Mouse (Mus musculus) CD4-positive, CD25-positive, alpha-beta regulatory T cell, adult 2 months (primary cell): ENCODE measurements around the gene Abca2.
A peak's percentile ranks its signal among the peaks of the same experiment; 100 is the strongest.

Experiments
- DNase-seq: peaks from one replicate; pipeline ENCODE4 v3.0.0-alpha.2; 2012; ENCODE audit warnings: low read depth, low spot score

The Abca2 gene

GRCm38 (mm10) chr2:25428442-25429236 lies at the start of gene Abca2:
TSS of gene Abca2 (plus strand) at chr2:25428703.
- DNase-seq, result peak; percentile 96

DNA sequence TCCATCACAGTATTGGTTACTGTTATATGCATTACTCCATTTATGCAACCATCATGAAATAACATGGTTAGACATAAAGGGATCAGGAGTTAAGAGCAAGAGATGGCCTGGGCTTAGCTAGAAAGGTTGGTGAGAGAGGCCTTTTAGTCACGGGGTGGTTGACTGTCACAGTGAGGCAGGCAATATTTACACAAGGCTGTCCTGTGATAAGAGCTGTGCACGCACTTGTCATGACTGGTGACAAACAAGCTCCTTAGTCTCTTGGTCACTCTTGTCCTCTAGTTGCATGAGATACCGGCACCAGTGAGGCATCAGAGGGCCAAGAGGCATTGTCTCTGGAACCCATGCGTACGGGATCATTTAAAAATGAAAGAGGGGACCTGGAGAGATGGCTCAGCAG lies 44.0 kb upstream of the Abca2 start:
- no peak for DNase-seq

GRCm38 (mm10) chr2:25391266-25391665 lies 37.2 kb upstream of the Abca2 start:
- no peak for DNase-seq

- no peak for DNase-seq
Measured at GRCm38 (mm10) chr2:25394281-25395221, 34.0 kb upstream of the Abca2 start.

- peak; percentile 35 for DNase-seq
Measured at GRCm38 (mm10) chr2:25395721-25396596, 32.5 kb upstream of the Abca2 start, which contains the start of gene Entpd2. TSS of gene Entpd2 (plus strand) at chr2:25395874.

DNA sequence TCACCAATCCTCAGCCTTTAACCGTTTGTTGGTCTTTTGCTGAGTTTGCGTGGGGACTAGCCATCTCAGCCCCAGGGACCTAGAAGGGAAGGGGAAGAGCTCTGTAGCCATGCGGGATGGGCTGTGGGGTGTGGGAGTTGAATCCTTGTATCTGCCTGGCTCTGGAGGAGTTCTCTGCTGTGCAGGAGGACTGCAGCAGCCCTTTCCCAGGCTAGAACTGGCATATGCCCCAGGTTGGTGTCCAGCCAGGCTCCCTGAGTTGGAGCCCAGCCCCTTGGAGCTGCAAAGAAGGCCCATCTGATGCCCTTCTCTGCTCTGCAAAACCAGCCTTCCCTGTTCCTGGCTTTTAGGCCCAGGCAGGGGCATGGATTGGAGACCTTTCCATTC lies 31.9 kb upstream of the Abca2 start:
- DNase-seq, result no peak

- no peak for DNase-seq
Measured at GRCm38 (mm10) chr2:25397010-25397409, 31.5 kb upstream of the Abca2 start.

DNA sequence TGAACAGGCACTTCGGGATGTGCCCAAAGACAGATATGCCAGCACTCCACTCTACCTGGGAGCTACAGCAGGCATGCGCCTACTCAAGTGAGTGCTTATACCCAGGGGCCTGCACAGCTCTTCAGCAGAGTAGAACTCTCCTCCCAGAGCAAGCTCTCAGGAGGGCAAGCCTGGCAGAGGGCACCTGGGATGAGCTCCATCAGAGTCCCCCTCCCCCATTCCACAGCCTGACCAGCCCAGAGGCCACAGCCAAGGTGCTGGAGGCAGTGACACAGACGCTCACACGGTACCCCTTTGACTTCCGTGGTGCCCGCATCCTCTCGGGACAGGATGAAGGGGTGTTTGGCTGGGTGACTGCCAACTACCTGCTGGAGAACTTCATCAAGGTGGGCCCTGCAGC lies 30.4 kb upstream of the Abca2 start:
- DNase-seq, result no peak

DNA sequence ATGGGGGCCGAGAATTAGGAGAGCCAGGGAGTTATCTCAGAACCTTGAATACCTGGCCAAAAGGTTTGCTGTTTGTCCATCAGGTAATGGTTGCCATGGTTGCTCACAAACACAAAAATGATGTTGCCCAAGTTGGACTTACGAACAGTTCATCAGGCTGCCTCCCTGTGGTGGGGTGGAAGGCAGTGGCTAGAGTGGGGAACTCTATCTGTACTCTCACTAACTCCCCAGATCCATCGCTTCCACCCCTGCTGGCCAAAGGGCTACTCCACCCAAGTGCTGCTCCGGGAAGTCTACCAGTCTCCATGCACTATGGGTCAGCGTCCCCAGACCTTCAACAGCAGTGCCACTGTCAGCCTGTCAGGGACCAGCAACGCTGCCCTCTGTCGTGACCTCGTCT lies 29.5 kb upstream of the Abca2 start, which contains the start of gene Npdc1:
TSS of gene Npdc1 (plus strand) at position 301 of the 400 bp plus-strand sequence.
- DNase-seq, result no peak

- no peak for DNase-seq
Measured at GRCm38 (mm10) chr2:25400291-25400690, 28.2 kb upstream of the Abca2 start.

- DNase-seq, result peak; percentile 50
Measured at GRCm38 (mm10) chr2:25400764-25401163, 27.7 kb upstream of the Abca2 start.

- peak; percentile 91 for DNase-seq
Measured at GRCm38 (mm10) chr2:25402377-25402971, 26.0 kb upstream of the Abca2 start.

- peak; percentile 38 for DNase-seq
Measured at GRCm38 (mm10) chr2:25402972-25403601, 25.4 kb upstream of the Abca2 start.

GRCm38 (mm10) chr2:25403994-25404393 lies 24.5 kb upstream of the Abca2 start:
- DNase-seq, result no peak

- no peak for DNase-seq
Measured at GRCm38 (mm10) chr2:25408908-25409307, 19.6 kb upstream of the Abca2 start.

- DNase-seq, result peak; percentile 35
Measured at GRCm38 (mm10) chr2:25413436-25413835, 15.1 kb upstream of the Abca2 start.

GRCm38 (mm10) chr2:25417426-25417825 lies 11.1 kb upstream of the Abca2 start:
- no peak for DNase-seq

GRCm38 (mm10) chr2:25421896-25422295 lies 6.6 kb upstream of the Abca2 start:
- DNase-seq, result peak; percentile 86

GRCm38 (mm10) chr2:25422587-25423410 lies 5.7 kb upstream of the Abca2 start, which contains the start of gene Fut7:
TSS of gene Fut7 (plus strand) at chr2:25423267.
- peak; percentile 76 for DNase-seq
